Comparison of ENCODE assay signal across 11 mouse cellular contexts in the genomic region with DNA sequence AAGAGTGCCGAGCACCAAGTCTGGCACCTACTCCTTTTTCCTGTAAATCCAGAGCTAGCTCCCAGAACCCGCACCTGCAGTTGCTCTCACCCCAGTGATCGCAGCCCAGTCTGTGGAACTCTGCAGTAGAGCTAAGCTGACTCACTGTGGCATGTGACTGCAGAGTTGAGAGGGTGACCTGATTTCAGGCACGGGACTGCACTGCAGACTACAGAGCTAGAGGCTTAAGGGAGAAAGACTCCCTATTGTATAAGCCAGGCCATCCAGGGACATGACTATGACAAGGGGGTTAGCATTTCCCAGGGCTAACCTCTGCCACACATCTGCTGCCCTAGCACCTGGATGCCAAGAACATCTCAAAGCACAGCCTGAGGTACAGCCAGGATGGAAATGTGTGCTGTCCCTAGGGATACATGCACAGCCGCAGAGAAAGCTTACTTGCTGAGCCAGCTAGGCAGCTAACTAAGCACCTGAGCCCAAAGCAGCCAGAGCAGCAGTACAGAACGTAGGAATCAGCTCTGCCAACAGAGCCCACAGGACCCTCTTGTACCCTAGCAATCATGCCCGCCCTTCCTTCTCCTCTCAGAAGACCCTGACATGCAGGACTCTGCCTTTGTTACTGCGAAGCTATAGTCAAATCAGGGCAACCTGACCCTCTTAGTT.
DNase-seq lines count a peak whose midpoint lies in the region; ATAC-seq and TF ChIP-seq lines count a peak whose summit lies in the region.
"Had no signal": no experiment of that assay in that cellular context is flagged by ENCODE, and none has a peak within 500 bp of the region (broad histone marks: within the 10 kb centered on the region; RNA-seq: fewer than 3 reads in every experiment).

No protein-coding gene starts in this region.

- no peak for TF ChIP-seq EP300 in stomach, postnatal 0 days (optimal IDR thresholded peaks at IDR 0.05)

- H3K4me2 ChIP-seq in stomach, postnatal 0 days (replicated peaks; ENCODE audit: low read depth): no peak overlapping the region
- H3K4me2 ChIP-seq: lung, embryonic 15.5 days had no signal

- H3K27me3 ChIP-seq in stomach, postnatal 0 days (ENCODE audit: control insufficient read depth, insufficient read depth, low read length): no peaks in the 10 kb centered on the region
- H3K27me3 ChIP-seq: lung, embryonic 15.5 days had no signal

- 75% methylated on average over 8 of the region's 8 CpGs for WGBS in stomach, postnatal 0 days

- no peaks in the 10 kb centered on the region for H3K9me3 ChIP-seq in stomach, postnatal 0 days (ENCODE audit: control insufficient read depth, low read length)
- H3K9me3 ChIP-seq: lung, embryonic 15.5 days had no signal

- H3K4me3 ChIP-seq in stomach, postnatal 0 days (ENCODE audit: low read depth, low read length): no peak overlapping the region
- H3K4me3 ChIP-seq: lung, embryonic 15.5 days had no signal

- ATAC-seq in stomach, postnatal 0 days (ENCODE audit: low FRiP score, low TSS enrichment): no peak
- ATAC-seq: forebrain, embryonic 14.5 days had no signal

- DNase-seq in kidney, postnatal 10 days: peak; percentile 8
- DNase-seq in kidney, postnatal 14 days: no peak
- peak; percentile 46 for DNase-seq in cerebellum, adult 11-12 months
- peak; percentile 8 to 13 for DNase-seq in heart, postnatal 36 days
- DNase-seq in retina, embryonic 14.5 days (ENCODE audit: low spot score): peak; percentile 47
- no peak for DNase-seq in stomach, postnatal 0 days (ENCODE audit: low spot score)
- no peak for DNase-seq in thymus, postnatal 36 days
- no peak for DNase-seq in spleen, adult 18-20 months
- DNase-seq: kidney, adult 8-10 months had no signal

- intact Hi-C loops in heart, postnatal 36 days (cut with DNase I): no loop called here

- H3K27ac ChIP-seq in stomach, postnatal 0 days (replicated peaks): no peak overlapping the region
- H3K27ac ChIP-seq: lung, embryonic 15.5 days had no signal

- no peaks in the 10 kb centered on the region for H3K4me1 ChIP-seq in stomach, postnatal 0 days (replicated peaks; ENCODE audit: control insufficient read depth, insufficient read depth)
- H3K4me1 ChIP-seq: lung, embryonic 15.5 days had no signal

- no peaks in the 10 kb centered on the region for H3K36me3 ChIP-seq in stomach, postnatal 0 days (ENCODE audit: control insufficient read depth, insufficient read depth, low read length)
- H3K36me3 ChIP-seq: lung, embryonic 15.5 days had no signal

- no peak for TF ChIP-seq CTCF in stomach, postnatal 0 days (IDR thresholded peaks at IDR 0.05; ENCODE audit: low read depth)

- H3K9ac ChIP-seq in stomach, postnatal 0 days (ENCODE audit: low read length): no peak overlapping the region
- H3K9ac ChIP-seq: lung, embryonic 15.5 days had no signal

Comparison
In these comparisons a context has a peak if more than half of its experiments do, and no peak if none do; other contexts are left out.
1. DNase-seq: peak in kidney, postnatal 10 days (single experiment), cerebellum, adult 11-12 months (single experiment), heart, postnatal 36 days (2 of 2) and retina, embryonic 14.5 days (single experiment); none in kidney, postnatal 14 days (single experiment), stomach, postnatal 0 days (single experiment), thymus, postnatal 36 days (0 of 2) and spleen, adult 18-20 months (0 of 2).